Mouse (Mus musculus): Measurements from ENCODE around the gene Ebf1. TPM values are rescaled to one million over a fixed set of nuclear protein-coding genes. Genes with fewer than 3 reads are reported as not detected.

Ebf1 gene
- polyA plus RNA-seq, 1 experiment from 2014 or later: 0.41 TPM

GRCm38 (mm10) chr11:44701221-44701810 is 84.2 kb downstream of the Ebf1 start:
- no peaks in the 10 kb centered on the region for H3K36me3 ChIP-seq
- H3K27ac ChIP-seq: no peak overlapping the region
- H3K4me3 ChIP-seq: no peak overlapping the region
- H3K4me1 ChIP-seq: no peaks in the 10 kb centered on the region
- no peaks in the 10 kb centered on the region for H3K9me3 ChIP-seq (replicated peaks)
- no peak for ATAC-seq
- H3K27me3 ChIP-seq (replicated peaks): no peaks in the 10 kb centered on the region
- H3K9ac ChIP-seq: no peak overlapping the region
- H3K4me2 ChIP-seq: no peak overlapping the region
- 55% methylated on average over 11 of the region's 11 CpGs for WGBS (ENCODE audit: insufficient replicate concordance)

- no peaks in the 10 kb centered on the region for H3K27me3 ChIP-seq (replicated peaks)
- no peak for ATAC-seq
Measured at GRCm38 (mm10) chr11:44701864-44702263, 84.7 kb downstream of the Ebf1 start.

DNA sequence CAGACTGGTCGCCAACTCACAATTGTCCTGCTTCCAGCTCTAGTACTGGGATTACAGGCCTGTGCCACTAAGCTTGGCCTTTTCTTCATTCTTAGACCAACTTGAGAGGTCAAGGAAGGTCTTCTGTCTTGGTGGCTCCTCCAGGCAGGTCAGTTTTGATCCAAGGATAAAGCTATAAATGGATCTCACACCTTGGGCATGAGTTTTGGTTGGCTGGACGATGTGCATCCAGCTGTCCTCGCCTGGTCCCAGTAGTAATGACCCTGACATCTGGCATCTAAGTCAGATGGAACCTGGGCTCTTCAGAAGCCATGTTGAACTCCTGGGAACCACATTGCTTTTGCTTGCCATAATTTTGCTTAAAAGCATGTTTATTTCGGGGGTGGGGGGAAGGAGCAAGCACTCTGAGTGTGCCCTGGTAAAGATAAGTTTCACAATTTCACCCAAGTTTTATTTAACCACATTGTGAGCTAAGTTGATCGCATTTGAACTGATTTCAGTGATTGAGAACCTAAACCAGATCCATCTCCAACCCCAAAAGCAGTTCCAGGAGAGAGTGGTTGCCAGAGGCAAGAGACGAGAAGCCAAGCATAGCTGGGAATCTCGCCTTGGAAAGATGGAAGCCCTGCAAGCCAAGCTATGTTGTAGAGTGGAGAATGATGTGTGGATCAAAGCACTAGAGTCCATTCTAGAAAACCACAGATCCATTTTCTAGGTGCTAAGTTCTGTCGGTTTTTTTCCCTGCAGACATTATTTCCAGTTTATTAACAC is 85.8 kb downstream of the Ebf1 start:
- Histone ChIP-seq H3K9me3 (replicated peaks) (no peaks in the 10 kb centered on the region), H3K4me1 (no peaks in the 10 kb centered on the region), H3K9ac (no peak overlapping the region), H3K4me3 (no peak overlapping the region), H3K27me3 (replicated peaks) (no peaks in the 10 kb centered on the region), H3K4me2 (no peak overlapping the region), H3K36me3 (no peaks in the 10 kb centered on the region), H3K27ac (no peak overlapping the region)
- no peak for ATAC-seq
- 64% methylated on average over 8 of the region's 8 CpGs for WGBS (ENCODE audit: insufficient replicate concordance)

More at GRCm38 (mm10) chr11:44701864-44702263, 84.7 kb downstream of the Ebf1 start:
- no peak overlapping the region for H3K27ac ChIP-seq
- H3K4me2 ChIP-seq: no peak overlapping the region
- H3K9ac ChIP-seq: no peak overlapping the region
- WGBS (ENCODE audit: insufficient replicate concordance): 53% methylated on average over 1 of the region's 1 CpGs
- no peaks in the 10 kb centered on the region for H3K4me1 ChIP-seq
- H3K36me3 ChIP-seq: no peaks in the 10 kb centered on the region
- no peak overlapping the region for H3K4me3 ChIP-seq
- H3K9me3 ChIP-seq (replicated peaks): no peaks in the 10 kb centered on the region

- no peak overlapping the region for H3K4me3 ChIP-seq
- H3K27ac ChIP-seq: no peak overlapping the region
- no peak for ATAC-seq
- no peaks in the 10 kb centered on the region for H3K36me3 ChIP-seq
- H3K4me1 ChIP-seq: no peaks in the 10 kb centered on the region
- H3K9me3 ChIP-seq (replicated peaks): no peaks in the 10 kb centered on the region
- no peak overlapping the region for H3K4me2 ChIP-seq
- WGBS (ENCODE audit: insufficient replicate concordance): 71% methylated on average over 5 of the region's 5 CpGs
- no peak overlapping the region for H3K9ac ChIP-seq
- H3K27me3 ChIP-seq (replicated peaks): no peaks in the 10 kb centered on the region
Measured at GRCm38 (mm10) chr11:44703951-44704350, 86.8 kb downstream of the Ebf1 start.

DNA sequence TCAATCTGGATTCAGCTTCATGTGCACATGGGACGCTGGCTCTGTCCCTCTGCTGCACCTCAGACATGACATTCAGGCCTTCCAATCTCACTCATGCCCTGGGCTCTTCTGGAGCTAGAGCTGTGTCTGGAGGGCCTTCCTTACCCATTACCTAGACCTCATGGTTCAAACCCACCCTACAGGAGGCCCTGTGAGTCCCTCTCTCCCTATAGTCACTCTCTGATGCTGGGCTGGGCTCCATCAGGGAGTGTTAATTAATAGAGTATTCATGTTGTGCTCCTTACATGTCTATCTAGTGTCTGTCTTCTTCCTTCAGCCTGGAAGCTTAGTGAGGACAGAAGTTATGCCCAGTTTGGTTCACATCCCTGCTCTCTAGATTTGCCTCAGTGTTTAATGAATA is 88.7 kb downstream of the Ebf1 start:
- Histone ChIP-seq H3K36me3 (no peaks in the 10 kb centered on the region), H3K27me3 (replicated peaks) (no peaks in the 10 kb centered on the region), H3K4me1 (no peaks in the 10 kb centered on the region), H3K27ac (no peak overlapping the region), H3K9me3 (replicated peaks) (no peaks in the 10 kb centered on the region), H3K9ac (no peak overlapping the region), H3K4me3 (no peak overlapping the region), H3K4me2 (no peak overlapping the region)
- 65% methylated on average over 1 of the region's 1 CpGs for WGBS (ENCODE audit: insufficient replicate concordance)
- no peak for ATAC-seq

DNA sequence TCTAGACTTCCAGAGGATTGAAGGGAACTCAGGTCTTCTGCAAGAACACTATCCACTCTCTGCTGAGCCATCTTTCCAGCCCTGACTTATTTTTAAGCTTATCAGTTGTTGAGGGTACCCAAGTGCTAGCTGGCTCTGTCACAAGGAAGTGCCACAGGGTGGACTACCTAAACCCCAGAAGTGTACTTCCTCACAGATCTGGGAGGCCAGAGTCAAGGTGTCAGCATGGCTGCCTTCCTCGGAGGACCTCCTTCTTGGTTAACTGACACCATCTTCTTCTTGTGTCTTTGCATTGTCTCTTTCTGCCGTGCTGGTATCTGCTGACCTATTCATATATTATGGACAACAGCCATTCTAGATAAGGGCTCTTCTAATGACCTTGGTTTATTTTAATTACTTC is 89.3 kb downstream of the Ebf1 start:
- no peaks in the 10 kb centered on the region for H3K9me3 ChIP-seq (replicated peaks)
- H3K27ac ChIP-seq: no peak overlapping the region
- WGBS (ENCODE audit: insufficient replicate concordance): 46% methylated on average over 2 of the region's 2 CpGs
- no peak overlapping the region for H3K9ac ChIP-seq
- no peaks in the 10 kb centered on the region for H3K36me3 ChIP-seq
- no peak for ATAC-seq
- H3K4me2 ChIP-seq: no peak overlapping the region
- H3K4me3 ChIP-seq: no peak overlapping the region
- no peaks in the 10 kb centered on the region for H3K27me3 ChIP-seq (replicated peaks)
- no peaks in the 10 kb centered on the region for H3K4me1 ChIP-seq

DNA sequence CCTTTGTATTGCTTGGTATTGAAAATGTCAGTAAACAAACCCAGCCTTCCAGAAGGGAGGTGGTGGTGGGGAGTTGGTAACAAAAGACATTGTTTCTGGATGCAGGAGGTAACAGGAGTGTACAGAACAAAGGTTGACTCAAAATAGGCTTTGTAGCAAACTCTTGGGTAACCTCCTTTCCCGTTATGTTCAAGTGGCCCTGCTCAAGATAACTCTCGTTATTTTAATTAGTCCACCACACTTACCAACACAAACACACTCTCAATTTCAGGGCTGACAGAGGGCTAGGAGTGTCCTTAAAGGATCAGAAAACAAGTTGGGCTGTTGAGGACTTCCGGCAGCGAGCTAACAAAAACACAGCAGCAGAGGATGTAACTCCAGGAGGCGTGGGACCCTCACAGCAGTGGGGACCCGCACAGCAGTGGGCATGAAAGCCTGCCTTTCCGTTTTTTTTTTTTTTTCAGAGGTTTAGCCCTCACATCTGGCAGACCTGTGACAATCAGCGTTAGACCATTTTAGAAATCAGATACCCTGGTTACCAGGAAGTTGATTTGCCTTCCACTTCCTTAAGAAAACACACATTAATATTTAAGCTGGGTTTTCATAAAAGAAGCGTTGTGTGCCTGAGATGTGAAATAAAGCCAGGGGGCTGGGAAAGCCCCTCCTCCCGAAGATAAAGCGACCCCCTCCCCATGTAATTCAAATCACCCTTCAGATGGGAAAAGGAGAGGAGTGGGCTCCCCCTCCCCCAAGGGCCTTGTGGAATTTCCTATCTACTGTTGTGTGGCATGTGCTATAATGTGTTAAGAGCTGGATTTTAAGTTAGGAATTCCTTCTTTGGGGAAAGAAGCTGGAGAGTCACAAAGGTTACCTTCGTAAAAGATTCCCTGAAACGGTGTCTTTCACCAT is 90.5 kb downstream of the Ebf1 start:
- Histone ChIP-seq H3K9ac (no peak overlapping the region), H3K27ac (no peak overlapping the region), H3K4me1 (no peaks in the 10 kb centered on the region), H3K4me2 (no peak overlapping the region), H3K27me3 (replicated peaks) (no peaks in the 10 kb centered on the region), H3K9me3 (replicated peaks) (no peaks in the 10 kb centered on the region), H3K4me3 (no peak overlapping the region), H3K36me3 (no peaks in the 10 kb centered on the region)
- ATAC-seq: no peak
- 22% methylated on average over 13 of the region's 13 CpGs for WGBS (ENCODE audit: insufficient replicate concordance)

GRCm38 (mm10) chr11:44708290-44708685 is 91.2 kb downstream of the Ebf1 start:
- WGBS (ENCODE audit: insufficient replicate concordance): 62% methylated on average over 6 of the region's 6 CpGs
- no peak overlapping the region for H3K4me3 ChIP-seq
- H3K27ac ChIP-seq: no peak overlapping the region
- ATAC-seq: no peak
- no peaks in the 10 kb centered on the region for H3K4me1 ChIP-seq
- no peak overlapping the region for H3K9ac ChIP-seq
- no peak overlapping the region for H3K4me2 ChIP-seq
- H3K36me3 ChIP-seq: no peaks in the 10 kb centered on the region
- H3K27me3 ChIP-seq (replicated peaks): no peaks in the 10 kb centered on the region
- no peaks in the 10 kb centered on the region for H3K9me3 ChIP-seq (replicated peaks)

DNA sequence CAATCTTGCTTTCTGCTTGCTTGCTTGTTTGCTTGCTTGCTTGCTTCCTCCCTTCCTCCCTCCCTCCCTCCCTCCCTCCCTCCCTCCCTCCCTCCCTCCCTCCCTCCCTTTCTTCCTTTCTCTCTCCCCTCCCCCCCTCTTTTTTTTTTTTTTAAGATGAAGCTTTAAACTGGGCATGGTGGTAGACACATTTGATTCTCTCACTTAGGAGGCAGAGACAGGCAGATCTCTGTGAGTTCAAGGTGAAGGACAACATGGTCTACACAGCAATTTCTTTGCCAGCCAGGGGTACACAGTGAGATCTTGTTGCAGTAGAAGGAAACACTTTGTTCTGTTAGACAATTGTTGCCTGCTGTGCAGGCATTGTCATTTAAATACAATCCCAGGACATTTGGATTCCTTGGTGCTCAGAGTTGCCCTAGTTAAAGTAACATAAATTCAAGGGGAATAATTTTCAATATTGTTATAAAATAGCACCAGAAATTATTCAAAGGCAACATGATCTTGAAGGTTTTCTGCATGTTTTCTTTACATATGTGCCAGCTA is 92.0 kb downstream of the Ebf1 start:
- Histone ChIP-seq H3K4me1 (no peaks in the 10 kb centered on the region), H3K27ac (no peak overlapping the region), H3K4me3 (no peak overlapping the region), H3K9ac (no peak overlapping the region), H3K9me3 (replicated peaks) (no peaks in the 10 kb centered on the region), H3K27me3 (replicated peaks) (no peaks in the 10 kb centered on the region), H3K4me2 (no peak overlapping the region), H3K36me3 (no peaks in the 10 kb centered on the region)
- no peak for ATAC-seq

DNA sequence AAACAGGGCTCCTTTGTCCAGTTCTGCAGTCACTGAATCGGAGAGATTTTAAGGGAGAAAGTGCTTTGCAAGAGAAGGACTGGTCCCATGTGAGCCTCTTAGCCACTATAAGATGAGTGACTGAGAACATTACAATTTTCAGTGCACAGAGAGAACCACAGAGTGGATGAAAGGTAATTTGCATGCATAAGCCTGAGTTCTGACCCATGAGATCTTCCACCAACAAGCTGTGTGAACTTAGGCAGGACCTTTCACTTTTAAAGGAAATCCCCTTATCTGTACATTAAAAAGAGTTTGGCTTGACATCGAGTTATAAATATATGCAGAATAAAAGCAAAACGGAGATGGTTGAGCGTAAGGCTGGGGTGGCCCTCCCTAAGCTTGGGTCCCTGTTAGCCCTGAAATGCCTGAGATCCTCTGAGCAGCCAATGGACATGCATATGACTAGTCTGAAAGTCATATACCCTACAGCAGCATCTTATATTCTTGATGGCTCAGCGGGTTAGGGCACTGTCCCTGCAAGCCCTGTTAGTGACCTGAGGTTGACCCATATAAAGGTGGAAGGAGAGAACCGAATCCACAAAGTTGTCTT is 92.8 kb downstream of the Ebf1 start:
- H3K27ac ChIP-seq: no peak overlapping the region

DNA sequence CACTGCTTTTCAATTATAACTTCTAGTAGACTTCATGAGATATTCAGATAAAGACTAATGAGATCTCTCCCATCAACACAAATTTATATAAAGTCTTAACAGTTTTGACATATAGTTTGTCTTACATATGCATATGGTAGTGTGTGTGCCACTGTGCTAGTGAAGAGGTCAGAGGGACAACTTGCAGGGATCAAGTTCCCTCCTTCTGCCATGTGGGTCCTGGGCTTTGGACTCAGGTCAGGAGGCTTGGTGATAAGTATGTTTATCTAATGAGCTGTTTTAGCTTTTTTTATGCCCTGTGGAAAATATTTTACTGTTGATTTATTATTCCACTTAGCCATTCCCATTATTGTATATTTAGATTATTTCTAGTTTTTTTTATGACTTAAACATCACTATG is 93.7 kb downstream of the Ebf1 start:
- H3K27ac ChIP-seq: no peak overlapping the region
- no peaks in the 10 kb centered on the region for H3K4me1 ChIP-seq
- no peak overlapping the region for H3K4me2 ChIP-seq
- no peak overlapping the region for H3K9ac ChIP-seq
- H3K27me3 ChIP-seq (replicated peaks): no peaks in the 10 kb centered on the region
- no peak overlapping the region for H3K4me3 ChIP-seq
- ATAC-seq: no peak
- no peaks in the 10 kb centered on the region for H3K36me3 ChIP-seq
- no peaks in the 10 kb centered on the region for H3K9me3 ChIP-seq (replicated peaks)

More for the DNA sequence above, 92.8 kb downstream of the Ebf1 start:
- 64% methylated on average over 6 of the region's 6 CpGs for WGBS (ENCODE audit: insufficient replicate concordance)
- Histone ChIP-seq H3K36me3 (no peaks in the 10 kb centered on the region), H3K4me2 (no peak overlapping the region), H3K4me3 (no peak overlapping the region), H3K9me3 (replicated peaks) (no peaks in the 10 kb centered on the region), H3K4me1 (no peaks in the 10 kb centered on the region), H3K9ac (no peak overlapping the region), H3K27me3 (replicated peaks) (no peaks in the 10 kb centered on the region)
- ATAC-seq: no peak

GRCm38 (mm10) chr11:44714188-44714587 is 97.1 kb downstream of the Ebf1 start:
- Histone ChIP-seq H3K27ac (no peak overlapping the region), H3K4me3 (no peak overlapping the region), H3K9ac (no peak overlapping the region), H3K27me3 (replicated peaks) (no peaks in the 10 kb centered on the region), H3K4me2 (no peak overlapping the region), H3K36me3 (no peaks in the 10 kb centered on the region), H3K4me1 (no peaks in the 10 kb centered on the region), H3K9me3 (replicated peaks) (no peaks in the 10 kb centered on the region)
- no peak for ATAC-seq
- 72% methylated on average over 5 of the region's 5 CpGs for WGBS (ENCODE audit: insufficient replicate concordance)

Data from liver, embryonic 12.5 days (tissue).